Mouse (Mus musculus) cerebellum, adult 2 months (tissue): ENCODE data around the gene Chst8.

Source experiments
- CTCF ChIP-seq: fragments of 200-500 bp; IDR thresholded peaks from 2 replicates; pipeline ENCODE4 v1.5.1; 2011; ENCODE audit warnings: low read depth, mild to moderate bottlenecking, control low read depth, low read length, moderate library complexity, borderline replicate concordance; ENCODE audit not compliant: insufficient read depth
- POLR2A ChIP-seq: fragments of 200-500 bp; IDR thresholded peaks from 2 replicates; pipeline ENCODE4 v1.6.1; 2011; ENCODE audit warnings: low read length, control low read depth, borderline replicate concordance; ENCODE audit not compliant: insufficient read depth

DNA sequence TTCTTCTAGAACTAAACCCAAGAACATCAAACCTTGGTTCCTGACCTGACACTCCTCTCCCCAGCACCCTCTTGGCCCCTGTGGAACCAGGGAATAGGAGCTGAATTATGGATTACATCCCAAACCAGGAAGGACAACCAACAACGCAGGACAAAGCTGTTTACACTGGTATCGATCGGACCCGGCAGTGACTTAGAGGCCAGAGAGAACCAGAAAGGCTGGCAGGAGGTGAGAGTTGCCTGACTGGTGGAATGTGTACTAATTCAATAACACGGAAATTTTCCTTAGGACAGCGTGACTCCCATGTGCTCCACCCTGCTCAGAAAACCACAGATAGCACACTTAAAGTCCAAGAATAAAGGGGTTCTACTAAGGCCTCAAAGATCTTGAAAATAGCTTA, 35.4 kb upstream of the Chst8 start:
- TF ChIP-seq CTCF (no peak), POLR2A (no peak)
